Mouse (Mus musculus) right cerebral cortex, postnatal 10 days (tissue): ENCODE data around the gene Pla1a.

Experiments
- DNase-seq, 2 experiments: peaks; one replicate each; pipeline ENCODE4 v3.0.0; 2021; ENCODE audit warnings: low spot score in 2 of 2

The Pla1a gene

DNA sequence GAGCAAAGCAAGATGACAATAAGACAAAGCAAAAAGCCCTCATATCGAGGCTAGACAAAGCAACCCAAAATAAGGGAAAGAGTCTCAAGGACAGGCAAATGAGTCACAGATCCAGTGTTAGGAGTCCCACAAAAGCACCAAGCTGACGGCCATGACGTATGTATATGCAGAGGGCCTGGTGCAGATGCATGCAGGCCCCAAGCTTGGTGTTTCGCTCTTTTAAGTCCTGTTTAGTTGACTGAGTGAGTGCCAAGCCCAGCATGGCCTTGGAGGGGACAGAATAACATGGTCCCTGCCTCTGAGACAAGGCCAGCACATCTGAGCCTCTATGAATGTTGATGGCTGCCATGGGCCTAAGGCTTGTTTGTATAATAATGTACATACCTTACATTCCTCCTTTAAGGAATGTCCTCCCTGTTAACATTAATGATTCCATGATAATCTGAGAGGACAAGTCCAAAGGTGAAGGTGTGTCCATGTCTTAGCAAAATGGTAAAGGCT, 1.4 kb upstream of the Pla1a start:
- DNase-seq = no peak

GRCm38 (mm10) chr16:38433514-38433913, 569 bp upstream of the Pla1a start:
- no peak for DNase-seq

DNA sequence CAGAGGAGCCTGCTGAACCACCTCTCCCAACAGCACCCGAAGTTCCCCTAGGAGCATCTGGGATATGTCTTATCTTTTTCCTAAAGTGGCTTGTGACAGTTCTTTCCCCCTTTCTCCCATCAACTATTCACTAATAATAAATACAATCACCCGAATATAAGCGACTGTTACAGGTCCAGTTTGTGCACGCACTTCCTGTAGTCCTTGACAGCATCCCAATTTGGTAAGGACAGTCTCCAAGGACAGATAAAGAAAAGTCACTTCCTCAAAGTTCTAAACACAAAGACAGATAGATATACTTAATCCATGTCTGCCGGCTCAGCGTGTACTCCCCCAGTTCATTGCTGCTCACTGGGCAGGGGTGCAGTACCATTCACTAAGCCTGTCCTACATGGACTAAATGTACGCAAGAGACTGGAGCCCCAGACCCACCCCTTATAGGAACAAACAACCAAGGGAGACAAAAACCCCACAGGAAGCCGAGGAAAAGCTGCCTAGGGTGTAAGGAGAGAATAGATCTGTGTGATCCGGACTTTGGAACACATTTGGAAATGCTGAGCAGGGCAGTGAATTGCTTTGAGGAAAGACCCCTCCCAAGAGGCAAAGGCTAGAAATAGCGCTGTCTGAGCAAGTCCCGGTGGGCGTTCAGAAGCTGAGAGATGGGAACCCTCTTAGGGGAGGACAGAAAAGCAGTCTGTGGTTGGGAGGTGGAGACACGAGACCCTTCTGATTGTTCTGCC, 1.3 kb downstream of the Pla1a start:
- DNase-seq = no peak

DNA sequence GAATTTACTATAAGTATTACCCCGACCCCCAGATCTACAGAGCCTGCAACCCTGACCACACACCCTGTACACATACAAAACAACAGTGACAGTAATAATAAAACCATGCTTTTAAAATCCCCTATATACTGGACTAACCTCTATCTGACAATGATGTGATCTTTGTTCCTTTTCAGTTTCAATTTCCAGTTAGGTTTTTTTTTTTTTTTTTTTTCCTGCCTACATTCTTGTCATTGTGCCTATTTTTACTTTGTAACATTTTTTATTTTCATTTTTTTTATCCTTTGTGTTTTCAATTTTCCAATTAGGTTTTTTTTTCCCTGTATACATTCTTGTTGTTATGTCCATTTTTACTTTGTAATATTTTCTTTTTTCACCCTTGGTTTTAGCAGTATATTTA, 7.1 kb downstream of the Pla1a start:
- no peak for DNase-seq

GRCm38 (mm10) chr16:38425374-38425773, 7.6 kb downstream of the Pla1a start:
- no peak for DNase-seq

GRCm38 (mm10) chr16:38414953-38415352, 18.0 kb downstream of the Pla1a start:
- no peak for DNase-seq

DNA sequence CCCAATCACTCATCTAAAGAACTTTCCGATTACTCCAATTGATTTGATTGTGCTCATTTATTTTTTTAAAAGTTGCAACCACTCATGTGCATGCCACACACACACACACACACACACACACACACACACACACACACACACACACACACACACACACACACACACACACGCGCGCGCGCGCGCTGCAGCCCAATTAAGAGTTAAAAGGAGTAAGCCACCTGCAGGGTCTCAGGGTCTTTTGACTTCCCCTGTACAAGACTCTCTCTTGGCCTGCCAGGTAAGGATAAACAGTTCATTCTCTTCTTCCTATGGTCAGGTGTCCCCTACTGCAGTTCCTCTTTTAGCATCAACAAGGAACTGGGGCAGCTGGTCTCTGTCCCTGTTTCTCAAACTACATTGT, 24.5 kb downstream of the Pla1a start:
- DNase-seq = no peak

DNA sequence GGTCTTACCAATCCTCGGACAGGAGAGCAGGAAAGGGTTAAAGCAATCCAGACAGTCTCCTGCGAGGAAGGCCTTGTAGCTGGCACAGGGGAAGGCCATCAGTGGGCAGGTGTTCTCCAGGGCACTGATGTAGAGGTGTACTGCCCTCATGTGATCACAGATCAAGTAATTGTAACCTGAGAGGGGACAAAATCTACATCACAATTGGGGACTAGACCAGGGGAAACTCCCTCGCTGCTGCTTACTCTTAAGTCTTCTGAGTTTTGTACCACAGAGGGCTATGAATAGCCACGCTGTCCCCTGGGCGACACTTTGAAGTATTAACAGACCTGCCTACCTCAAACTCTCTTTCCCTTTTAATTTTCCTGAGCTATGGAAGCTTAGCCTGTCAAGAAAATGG, 25.4 kb downstream of the Pla1a start:
- DNase-seq = no peak

GRCm38 (mm10) chr16:38406708-38407107, 26.2 kb downstream of the Pla1a start:
- no peak for DNase-seq

- DNase-seq = no peak
Measured at GRCm38 (mm10) chr16:38406293-38406692, 26.7 kb downstream of the Pla1a start.

GRCm38 (mm10) chr16:38403639-38404038, 29.3 kb downstream of the Pla1a start:
- no peak for DNase-seq

DNA sequence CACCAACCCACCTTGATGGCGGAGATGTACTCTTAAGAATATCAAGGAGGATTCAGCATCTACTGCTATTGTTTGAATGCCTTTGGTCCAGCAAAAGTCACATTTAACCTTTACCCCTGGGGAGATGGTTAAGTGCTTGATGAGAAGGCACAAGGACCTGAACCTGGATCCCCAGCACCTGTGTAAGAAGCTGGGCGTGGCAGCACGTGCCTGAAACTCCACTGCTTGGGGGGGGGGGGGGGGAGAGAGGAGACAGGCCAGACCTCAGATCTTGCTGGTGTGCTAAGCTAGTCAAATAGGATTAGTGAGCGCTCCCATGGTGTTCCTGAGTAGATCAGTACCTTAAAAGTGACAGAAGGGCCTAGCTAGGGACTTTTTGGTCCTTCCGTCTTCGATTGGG, 31.5 kb downstream of the Pla1a start:
- DNase-seq = no peak

- no peak for DNase-seq
Measured at GRCm38 (mm10) chr16:38400311-38400960, 32.5 kb downstream of the Pla1a start.

- DNase-seq = peak; percentile 71 to 77
Measured at GRCm38 (mm10) chr16:38399531-38400231, 33.3 kb downstream of the Pla1a start.

DNA sequence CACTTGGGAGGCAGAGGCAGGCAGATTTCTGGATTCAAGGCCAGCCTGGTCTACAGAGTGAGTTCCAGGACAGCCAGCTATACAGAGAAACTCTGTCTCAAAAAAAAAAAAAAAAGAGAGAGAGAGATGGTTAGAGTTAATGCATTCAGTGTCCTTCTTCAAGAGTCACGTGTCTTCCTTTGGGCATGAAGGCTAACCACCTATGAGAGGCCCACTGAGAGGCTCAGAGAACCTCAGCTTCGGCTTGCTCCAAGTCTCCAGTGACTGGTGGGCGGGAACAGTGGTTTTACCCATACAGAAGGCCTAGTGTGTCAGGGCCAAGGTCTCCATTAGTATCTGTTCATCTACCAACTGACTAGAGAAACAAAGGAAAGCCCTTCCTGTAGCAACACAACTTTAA, 33.9 kb downstream of the Pla1a start:
- no peak for DNase-seq

GRCm38 (mm10) chr16:38398266-38398665, 34.7 kb downstream of the Pla1a start:
- no peak for DNase-seq

DNA sequence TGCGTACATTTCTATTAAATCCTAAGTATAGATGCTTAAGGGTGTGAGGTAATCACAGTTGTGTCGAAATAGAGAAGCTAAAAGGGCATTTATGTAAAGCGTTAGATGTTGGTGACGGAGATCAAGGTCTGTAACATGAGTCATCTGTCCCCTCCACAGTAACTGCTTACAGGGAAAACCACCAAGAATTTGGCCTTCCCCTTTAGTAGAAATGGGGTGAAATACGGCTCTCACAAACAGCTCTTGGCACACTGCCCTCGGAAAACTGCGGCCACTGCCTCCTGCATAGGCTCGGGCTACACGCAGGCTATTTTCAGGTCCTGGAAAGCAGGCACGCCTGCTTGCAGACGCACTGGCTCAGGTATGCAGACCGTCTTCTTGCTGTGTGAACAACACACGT, 36.8 kb downstream of the Pla1a start:
- DNase-seq = peak in 1 of 2 experiments; percentile 60

DNA sequence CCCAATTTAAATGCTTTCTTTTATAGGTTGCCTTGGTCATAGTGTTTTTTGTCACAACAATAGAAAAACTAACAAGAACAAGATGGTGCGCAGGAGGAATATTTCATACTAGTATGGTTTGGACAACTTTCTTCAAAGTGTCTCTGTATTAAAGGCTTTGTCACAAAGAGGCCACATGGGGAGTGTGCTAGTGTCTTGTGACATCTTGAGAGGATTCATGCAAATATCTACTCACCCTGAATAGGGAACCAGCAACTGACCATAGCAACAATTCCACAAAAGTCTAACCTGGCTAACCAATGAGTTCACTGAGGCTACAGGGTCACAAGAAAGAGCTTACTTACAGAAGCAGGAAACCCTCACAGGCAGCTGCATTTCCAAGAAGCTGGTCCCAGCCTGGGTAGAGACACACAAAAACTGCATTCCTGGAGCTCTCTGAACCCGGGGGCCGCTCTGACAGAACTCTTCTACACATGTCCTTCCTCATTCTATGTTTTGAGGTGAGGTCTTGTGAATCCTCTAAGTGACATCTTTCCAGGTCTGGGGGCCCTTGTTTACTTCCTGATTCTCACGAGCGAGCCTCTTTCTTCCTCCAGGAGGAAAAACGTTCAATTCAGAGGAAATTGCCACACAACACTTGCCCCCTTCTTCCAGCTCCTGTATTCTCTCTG, 37.8 kb downstream of the Pla1a start:
- no peak for DNase-seq

GRCm38 (mm10) chr16:38394191-38394618, 38.7 kb downstream of the Pla1a start:
- DNase-seq = no peak

DNA sequence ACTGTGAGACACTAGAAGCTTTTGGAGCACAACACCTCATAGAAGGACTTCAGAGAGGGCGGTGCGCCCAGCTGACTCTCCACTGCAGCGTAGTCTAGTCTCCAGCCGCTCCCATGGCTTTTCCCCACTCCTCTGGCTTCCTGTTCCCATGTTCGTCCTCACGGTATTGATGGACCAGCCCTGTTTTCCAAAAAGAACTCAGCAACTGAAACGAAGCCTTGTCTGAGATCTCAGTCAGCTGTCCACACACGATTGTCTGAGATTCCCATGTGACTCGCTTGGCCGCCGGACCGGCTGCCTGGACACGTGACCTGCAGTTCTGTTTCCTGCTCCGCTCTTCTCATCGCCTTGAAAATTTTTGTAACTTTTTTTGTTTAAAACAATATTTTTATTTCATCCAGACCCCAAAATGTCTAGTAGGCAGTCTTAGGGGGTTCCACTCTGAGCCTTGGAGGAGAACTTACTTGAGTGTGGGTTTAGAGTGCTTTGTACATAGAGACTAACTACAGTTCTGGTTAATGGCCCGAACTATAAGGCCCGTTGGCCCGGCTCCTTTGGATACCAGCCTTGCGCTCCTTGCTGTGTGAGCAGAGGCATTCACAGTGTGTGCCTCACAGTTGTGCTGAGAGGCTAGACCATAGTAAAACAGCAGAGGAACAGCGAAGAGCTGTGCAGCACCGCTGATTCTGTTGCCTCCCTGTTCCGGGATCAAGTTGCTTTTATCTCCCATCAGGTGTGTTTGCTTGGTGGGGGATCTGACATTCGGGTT, 40.6 kb downstream of the Pla1a start:
- no peak for DNase-seq

DNA sequence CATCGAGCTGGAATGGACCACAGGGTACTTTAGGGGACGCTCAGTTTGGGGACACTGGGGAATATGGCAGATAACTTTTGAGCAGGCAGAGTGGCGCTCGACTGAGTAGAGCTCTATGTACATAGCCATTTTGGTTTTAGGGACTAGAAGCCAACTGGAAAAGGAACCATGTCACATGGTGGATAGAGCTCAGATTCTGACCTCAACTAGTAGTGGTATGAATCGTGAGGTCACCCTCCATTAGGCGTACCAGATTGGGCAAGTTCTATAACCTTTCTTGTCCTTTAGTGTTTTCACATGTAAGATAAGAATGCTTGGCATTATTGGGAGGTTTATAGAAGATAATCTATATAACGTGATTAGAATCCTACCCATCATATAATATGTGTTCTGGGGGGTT, 42.6 kb downstream of the Pla1a start:
- DNase-seq = no peak
